Mouse (Mus musculus) hindbrain, embryonic 13.5 days (tissue): ENCODE data around the gene Morc4. TPM values are rescaled to one million over a fixed set of nuclear protein-coding genes. Genes with fewer than 3 reads are reported as not detected.

Experiments
- ATAC-seq: fragments of 200-750 bp; cut with Nextera tagmentation; 2 replicates; pipeline ENCODE4 v1.8.0; 2017; ENCODE audit warnings: moderate TSS enrichment; ENCODE audit not compliant: low FRiP score
- H3K27ac ChIP-seq: fragments of 300-500 bp; sonication (generic); 2 replicates; pipeline ENCODE4 v1.5.1; 2015; ENCODE audit warnings: inconsistent platforms, mild to moderate bottlenecking, moderate library complexity
- H3K27me3 ChIP-seq: fragments of 300-500 bp; sonication (generic); 2 replicates; pipeline ENCODE4 v1.6.1; 2015; ENCODE audit warnings: mild to moderate bottlenecking, inconsistent platforms
- H3K36me3 ChIP-seq: fragments of 300-500 bp; sonication (generic); 2 replicates; pipeline ENCODE4 v1.6.1; 2015; ENCODE audit warnings: mild to moderate bottlenecking, inconsistent platforms
- H3K4me1 ChIP-seq: fragments of 300-500 bp; sonication (generic); replicated peaks from 2 replicates; pipeline ENCODE4 v1.6.1; 2015; ENCODE audit warnings: inconsistent platforms
- H3K4me2 ChIP-seq: fragments of 300-500 bp; sonication (generic); 2 replicates; pipeline ENCODE4 v1.6.1; 2015; ENCODE audit warnings: inconsistent platforms, mild to moderate bottlenecking, moderate library complexity
- H3K4me3 ChIP-seq: fragments of 300-500 bp; sonication (generic); 2 replicates; pipeline ENCODE4 v1.5.1; 2015; ENCODE audit warnings: mild to moderate bottlenecking, inconsistent platforms
- H3K9ac ChIP-seq: fragments of 300-500 bp; sonication (generic); 2 replicates; pipeline ENCODE4 v1.6.1; 2015; ENCODE audit warnings: mild to moderate bottlenecking, inconsistent platforms
- H3K9me3 ChIP-seq: fragments of 300-500 bp; sonication (generic); 2 replicates; pipeline ENCODE4 v1.6.1; 2016; ENCODE audit warnings: inconsistent platforms
- whole genome bisulfite sequencing: fragments of 180-500 bp; shearing (Covaris S2); methylation state at CpG from one replicate; pipeline ENCODE4 v1.1.7; 2015; 5-methylcytosine and 5-hydroxymethylcytosine counted together
- polyA plus RNA-seq: library from polyadenylated mRNA; unstranded; fragments of >200 nt; fragmentation: Nextera tagmentation; extraction: Ambion mirVana; gene quantifications from 2 replicates; pipeline ENCODE4 v1.2.1, GENCODE M21; 2015

The Morc4 gene
- polyA plus RNA-seq, 1 experiment from 2014 or later = 4.4 TPM

- peaks cover 33% of the 10 kb centered on the region; the same call in 1 of the 2 replicates for H3K27me3 ChIP-seq
- 40% methylated on average over 4 of the region's 4 CpGs for WGBS
- no peak for ATAC-seq
- H3K4me2 ChIP-seq = no peak overlapping the region
- H3K9ac ChIP-seq = no peak overlapping the region
- H3K4me1 ChIP-seq = 0 out of 2 replicates have a peak, but pooled peaks cover 3% of the 10 kb centered on the region
- no peaks in the 10 kb centered on the region for H3K36me3 ChIP-seq
- no peak overlapping the region for H3K27ac ChIP-seq
- no peak overlapping the region for H3K4me3 ChIP-seq
- H3K9me3 ChIP-seq = no peaks in the 10 kb centered on the region
These were observed 94.1 kb downstream of the Morc4 start for GRCm38 (mm10) chrX:139777357-139777756.

- Histone ChIP-seq H3K4me1 (no peaks in the 10 kb centered on the region), H3K4me2 (no peak overlapping the region), H3K27ac (no peak overlapping the region), H3K9ac (no peak overlapping the region), H3K4me3 (no peak overlapping the region), H3K9me3 (no peaks in the 10 kb centered on the region), H3K36me3 (no peaks in the 10 kb centered on the region), H3K27me3 (peaks cover 17% of the 10 kb centered on the region; the same call in 1 of the 2 replicates)
- no peak for ATAC-seq
- WGBS = 78% methylated on average over 7 of the region's 7 CpGs
These were observed 96.3 kb downstream of the Morc4 start for GRCm38 (mm10) chrX:139775084-139775612.

GRCm38 (mm10) chrX:139774309-139775083 lies 97.0 kb downstream of the Morc4 start:
- Histone ChIP-seq H3K36me3 (no peaks in the 10 kb centered on the region), H3K9ac (no peak overlapping the region), H3K4me2 (no peak overlapping the region), H3K27ac (no peak overlapping the region), H3K9me3 (no peaks in the 10 kb centered on the region), H3K4me1 (no peaks in the 10 kb centered on the region), H3K27me3 (peaks cover 16% of the 10 kb centered on the region; the same call in 1 of the 2 replicates), H3K4me3 (no peak overlapping the region)
- 33% methylated on average over 18 of the region's 18 CpGs for WGBS
- no peak for ATAC-seq

Other genes with a start within 250 kb of the Morc4 start
- gene Tbc1d8b, start 186.7 kb downstream of the Morc4 start, polyA plus RNA-seq = 0.73 and 0.82 TPM in 2 replicates
- 0.25 TPM in 1 of 2 replicates, not detected in the other for gene Gm15013, start 157.2 kb downstream of the Morc4 start, polyA plus RNA-seq
- gene Ripply1, start 89.3 kb downstream of the Morc4 start, polyA plus RNA-seq = 0.25 TPM in 1 of 2 replicates, not detected in the other
- 0.91 and 1.3 TPM in 2 replicates for gene Cldn2, start 70.8 kb downstream of the Morc4 start, polyA plus RNA-seq
- 5.6 and 6.0 TPM in 2 replicates for gene Rbm41, start 126.9 kb upstream of the Morc4 start, polyA plus RNA-seq
- 1.0 TPM in 2 replicates for gene Nup62cl, start 191.0 kb upstream of the Morc4 start, polyA plus RNA-seq
- gene Pih1h3b, start 191.2 kb upstream of the Morc4 start, polyA plus RNA-seq = 0.10 TPM in 1 of 2 replicates, not detected in the other